Mouse (Mus musculus) adrenal gland, postnatal 4 days (tissue): ENCODE data around the gene Syt17. TPM values are rescaled to one million over a fixed set of nuclear protein-coding genes. Genes with fewer than 3 reads are reported as not detected.

Source experiments
- total RNA-seq, 2 experiments: library from RNA; stranded (reverse); gene quantifications; 2 replicates each; pipeline ENCODE4 v1.2.3; 2021

Gene Syt17
- total RNA-seq, 2 experiments from 2014 or later: 19.6 to 21.0 TPM

Other genes starting within 250 kb of the Syt17 start
- 10 to 100 TPM; 52.0 to 60.0 TPM for gene Smg1, start 204.6 kb downstream of the Syt17 start, total RNA-seq
- 10 to 100 TPM; 19.8 to 22.0 TPM for gene Itpripl2, start 43.8 kb upstream of the Syt17 start, total RNA-seq
- gene Coq7, start 85.1 kb upstream of the Syt17 start, total RNA-seq: 10 to 100 TPM; 48.8 to 49.8 TPM
- 1 to 10 TPM; 1.7 to 2.5 TPM for gene Tmc7, start 136.5 kb upstream of the Syt17 start, total RNA-seq
- gene Tmc5, start 149.1 kb upstream of the Syt17 start, total RNA-seq: under 1 TPM; 0.20 to 0.34 TPM